Mouse (Mus musculus) liver, embryonic 11.5 days (tissue): ENCODE measurements around the gene Fam129a. TPM values are rescaled to one million over a fixed set of nuclear protein-coding genes. Genes with fewer than 3 reads are reported as not detected.

Experiments used
- ATAC-seq: fragments of 200-750 bp; cut with Nextera tagmentation; replicated peaks from 2 replicates; pipeline ENCODE4 v1.8.0; 2017; ENCODE audit warnings: moderate number of reproducible peaks, mild to moderate bottlenecking, moderate TSS enrichment, moderate library complexity; ENCODE audit not compliant: low FRiP score
- DNase-seq: peaks from one replicate; pipeline ENCODE4 v3.0.0-alpha.2; 2017; ENCODE audit warnings: low spot score
- H3K27ac ChIP-seq: fragments of 300-500 bp; sonication (generic); 2 replicates; pipeline ENCODE4 v1.5.1; 2014; ENCODE audit warnings: mild to moderate bottlenecking, low read depth, low read length, control low read depth
- H3K27me3 ChIP-seq: fragments of 300-500 bp; sonication (generic); replicated peaks from 2 replicates; pipeline ENCODE4 v1.6.1; 2014; ENCODE audit warnings: low read length, mixed read lengths; ENCODE audit not compliant: control insufficient read depth, insufficient read depth
- H3K36me3 ChIP-seq: fragments of 300-500 bp; sonication (generic); 2 replicates; pipeline ENCODE4 v1.6.1; 2014; ENCODE audit warnings: mild to moderate bottlenecking, low read length, moderate library complexity, mixed read lengths; ENCODE audit not compliant: control insufficient read depth, insufficient read depth
- H3K4me1 ChIP-seq: fragments of 300-500 bp; sonication (generic); replicated peaks from 2 replicates; pipeline ENCODE4 v1.6.1; 2014; ENCODE audit warnings: low read length, mixed read lengths; ENCODE audit not compliant: control insufficient read depth, insufficient read depth
- H3K4me2 ChIP-seq: fragments of 300-500 bp; sonication (generic); 2 replicates; pipeline ENCODE4 v1.6.1; 2014; ENCODE audit warnings: mild to moderate bottlenecking, control low read depth, moderate library complexity
- H3K4me3 ChIP-seq: fragments of 300-500 bp; sonication (generic); 2 replicates; pipeline ENCODE4 v1.5.1; 2014; ENCODE audit warnings: low read depth, low read length, control low read depth
- H3K9ac ChIP-seq: fragments of 300-500 bp; sonication (generic); 2 replicates; pipeline ENCODE4 v1.6.1; 2014; ENCODE audit warnings: low read depth, low read length, control low read depth
- H3K9me3 ChIP-seq: fragments of 300-500 bp; sonication (generic); 2 replicates; pipeline ENCODE4 v1.6.1; 2016; ENCODE audit warnings: low read length, inconsistent platforms, mixed read lengths; ENCODE audit not compliant: control insufficient read depth
- WGBS: fragments of 180-500 bp; shearing (Covaris S2); extraction: QIAGEN DNeasy Blood & Tissue Kit; methylation state at CpG from one replicate; pipeline ENCODE4 v1.1.7; 2014; 5-methylcytosine and 5-hydroxymethylcytosine counted together
- polyA plus RNA-seq: library from polyadenylated mRNA; unstranded; fragments of >200 nt; fragmentation: Nextera tagmentation; extraction: Ambion mirVana; gene quantifications from 2 replicates; pipeline ENCODE4 v1.2.1, GENCODE M21; 2014

Fam129a gene
- polyA plus RNA-seq, 1 experiment from 2014 or later: 3.0 TPM

- peak within 1 kb of the TSS; percentile 94 for H3K4me2 ChIP-seq
- ATAC-seq (peak; percentile 98), DNase-seq (peak; percentile 92)
- peak within 1 kb of the TSS; percentile 94 for H3K4me3 ChIP-seq
- peak within 1 kb of the TSS; percentile 83 for H3K9ac ChIP-seq
- peak within 1 kb of the TSS; percentile 83 for H3K27ac ChIP-seq
- no peaks in the 10 kb centered on the region for H3K27me3 ChIP-seq
- peaks cover 24% of the 10 kb centered on the region for H3K4me1 ChIP-seq
- no peaks in the 10 kb centered on the region for H3K36me3 ChIP-seq
- WGBS: under 1% methylated on average over 64 of the region's 64 CpGs
- H3K9me3 ChIP-seq: no peaks in the 10 kb centered on the region
Measured at GRCm38 (mm10) chr1:151754881-151755659, 184.1 kb downstream of the Fam129a start, which contains the start of gene Edem3. TSS of gene Edem3 (plus strand) at chr1:151755371.

GRCm38 (mm10) chr1:151755660-151756424 lies 184.9 kb downstream of the Fam129a start:
- H3K27ac ChIP-seq: peak overlapping the region; percentile 83
- no peaks in the 10 kb centered on the region for H3K9me3 ChIP-seq
- H3K27me3 ChIP-seq: no peaks in the 10 kb centered on the region
- H3K9ac ChIP-seq: peak overlapping the region; percentile 83
- DNase-seq: no peak
- no peaks in the 10 kb centered on the region for H3K36me3 ChIP-seq
- H3K4me3 ChIP-seq: peak overlapping the region; percentile 94
- ATAC-seq: peak; percentile 6
- peak overlapping the region; percentile 94 for H3K4me2 ChIP-seq
- H3K4me1 ChIP-seq: peaks cover 24% of the 10 kb centered on the region
- 6% methylated on average over 36 of the region's 36 CpGs for WGBS

- ATAC-seq: no peak
- Histone ChIP-seq H3K27ac (no peak overlapping the region), H3K9ac (no peak overlapping the region), H3K36me3 (0 out of 2 replicates have a peak, but pooled peaks cover 2% of the 10 kb centered on the region), H3K4me3 (peak overlapping the region; percentile 94), H3K27me3 (no peaks in the 10 kb centered on the region), H3K4me2 (peak overlapping the region; percentile 94), H3K4me1 (peaks cover 24% of the 10 kb centered on the region), H3K9me3 (no peaks in the 10 kb centered on the region)
- WGBS: 26% methylated on average over 1 of the region's 1 CpGs
- no peak for DNase-seq
Measured at GRCm38 (mm10) chr1:151756425-151756728, 185.4 kb downstream of the Fam129a start.

- no peak overlapping the region for H3K9ac ChIP-seq
- H3K27me3 ChIP-seq: no peaks in the 10 kb centered on the region
- no peak overlapping the region for H3K27ac ChIP-seq
- H3K9me3 ChIP-seq: no peaks in the 10 kb centered on the region
- H3K36me3 ChIP-seq: 0 out of 2 replicates have a peak, but pooled peaks cover 4% of the 10 kb centered on the region
- DNase-seq (no peak), ATAC-seq (no peak)
- WGBS: 55% methylated on average over 6 of the region's 6 CpGs
- peaks cover 23% of the 10 kb centered on the region for H3K4me1 ChIP-seq
- H3K4me2 ChIP-seq: no peak overlapping the region
- no peak overlapping the region for H3K4me3 ChIP-seq
Measured at GRCm38 (mm10) chr1:151758301-151758700, 187.3 kb downstream of the Fam129a start.

GRCm38 (mm10) chr1:151758991-151759390 lies 188.0 kb downstream of the Fam129a start:
- H3K4me1 ChIP-seq: peaks cover 17% of the 10 kb centered on the region
- H3K9me3 ChIP-seq: no peaks in the 10 kb centered on the region
- no peak overlapping the region for H3K27ac ChIP-seq
- no peak overlapping the region for H3K9ac ChIP-seq
- H3K27me3 ChIP-seq: no peaks in the 10 kb centered on the region
- H3K4me2 ChIP-seq: no peak overlapping the region
- H3K36me3 ChIP-seq: 0 out of 2 replicates have a peak, but pooled peaks cover 4% of the 10 kb centered on the region
- WGBS: 71% methylated on average over 2 of the region's 2 CpGs
- H3K4me3 ChIP-seq: no peak overlapping the region
- ATAC-seq (no peak), DNase-seq (no peak)

GRCm38 (mm10) chr1:151764236-151764635 lies 193.2 kb downstream of the Fam129a start:
- no peak for ATAC-seq
- H3K27me3 ChIP-seq: no peaks in the 10 kb centered on the region
- no peak for DNase-seq
- no peaks in the 10 kb centered on the region for H3K9me3 ChIP-seq
- no peak overlapping the region for H3K9ac ChIP-seq
- H3K36me3 ChIP-seq: 0 out of 2 replicates have a peak, but pooled peaks cover 4% of the 10 kb centered on the region
- 79% methylated on average over 3 of the region's 3 CpGs for WGBS
- H3K4me3 ChIP-seq: no peak overlapping the region
- H3K27ac ChIP-seq: no peak overlapping the region
- no peaks in the 10 kb centered on the region for H3K4me1 ChIP-seq
- H3K4me2 ChIP-seq: no peak overlapping the region

- Histone ChIP-seq H3K9me3 (no peaks in the 10 kb centered on the region), H3K36me3 (0 out of 2 replicates have a peak, but pooled peaks cover 4% of the 10 kb centered on the region), H3K27me3 (no peaks in the 10 kb centered on the region), H3K4me1 (no peaks in the 10 kb centered on the region), H3K4me3 (no peak overlapping the region), H3K4me2 (no peak overlapping the region), H3K9ac (no peak overlapping the region), H3K27ac (no peak overlapping the region)
- ATAC-seq (no peak), DNase-seq (no peak)
- 81% methylated on average over 2 of the region's 2 CpGs for WGBS
Measured at GRCm38 (mm10) chr1:151766166-151766565, 195.2 kb downstream of the Fam129a start.

GRCm38 (mm10) chr1:151766976-151767654 lies 196.1 kb downstream of the Fam129a start:
- Histone ChIP-seq H3K9ac (no peak overlapping the region), H3K27me3 (no peaks in the 10 kb centered on the region), H3K4me3 (no peak overlapping the region), H3K9me3 (no peaks in the 10 kb centered on the region), H3K4me2 (no peak overlapping the region), H3K36me3 (no peaks in the 10 kb centered on the region), H3K27ac (no peak overlapping the region), H3K4me1 (no peaks in the 10 kb centered on the region)
- WGBS: 85% methylated on average over 3 of the region's 3 CpGs
- no peak for DNase-seq
- ATAC-seq: no peak
